Mouse (Mus musculus) embryonic facial prominence, embryonic 12.5 days (tissue): ENCODE results near the gene Gpr35. TPM values are rescaled to one million over a fixed set of nuclear protein-coding genes. Genes with fewer than 3 reads are reported as not detected.

Source experiments
- ATAC-seq: fragments of 200-750 bp; cut with Nextera tagmentation; 2 replicates; pipeline ENCODE4 v1.8.0; 2017; ENCODE audit not compliant: insufficient number of reproducible peaks, insufficient read depth, low FRiP score, low TSS enrichment
- H3K27ac ChIP-seq: fragments of 300-500 bp; sonication (generic); 2 replicates; pipeline ENCODE4 v1.5.1; 2016; ENCODE audit warnings: mild to moderate bottlenecking
- H3K27me3 ChIP-seq: fragments of 300-500 bp; sonication (generic); 2 replicates; pipeline ENCODE4 v1.6.1; 2016; ENCODE audit warnings: mild to moderate bottlenecking, moderate library complexity
- H3K36me3 ChIP-seq: fragments of 300-500 bp; sonication (generic); 2 replicates; pipeline ENCODE4 v1.6.1; 2016; ENCODE audit warnings: mild to moderate bottlenecking
- H3K4me1 ChIP-seq: fragments of 300-500 bp; sonication (generic); 2 replicates; pipeline ENCODE4 v1.6.1; 2016
- H3K4me2 ChIP-seq: fragments of 300-500 bp; sonication (generic); replicated peaks from 2 replicates; pipeline ENCODE4 v1.6.1; 2016; ENCODE audit warnings: mild to moderate bottlenecking, moderate library complexity
- H3K4me3 ChIP-seq: fragments of 300-500 bp; sonication (generic); 2 replicates; pipeline ENCODE4 v1.5.1; 2016; ENCODE audit warnings: mild to moderate bottlenecking
- H3K9ac ChIP-seq: fragments of 300-500 bp; sonication (generic); 2 replicates; pipeline ENCODE4 v1.6.1; 2016; ENCODE audit warnings: mild to moderate bottlenecking, moderate library complexity
- H3K9me3 ChIP-seq: fragments of 300-500 bp; sonication (generic); 2 replicates; pipeline ENCODE4 v1.6.1; 2016; ENCODE audit warnings: mild to moderate bottlenecking, moderate library complexity
- WGBS: fragments of 180-500 bp; shearing (Covaris S2); methylation state at CpG from one replicate; pipeline ENCODE4 v1.1.7; 2016; 5-methylcytosine and 5-hydroxymethylcytosine counted together
- polyA plus RNA-seq: library from polyadenylated mRNA; unstranded; fragments of >200 nt; fragmentation: Nextera tagmentation; extraction: Ambion mirVana; gene quantifications from 2 replicates; pipeline ENCODE4 v1.2.1, GENCODE M21; 2016

Gpr35 gene
- 0.36 and 0.57 TPM in 2 replicates for polyA plus RNA-seq

DNA sequence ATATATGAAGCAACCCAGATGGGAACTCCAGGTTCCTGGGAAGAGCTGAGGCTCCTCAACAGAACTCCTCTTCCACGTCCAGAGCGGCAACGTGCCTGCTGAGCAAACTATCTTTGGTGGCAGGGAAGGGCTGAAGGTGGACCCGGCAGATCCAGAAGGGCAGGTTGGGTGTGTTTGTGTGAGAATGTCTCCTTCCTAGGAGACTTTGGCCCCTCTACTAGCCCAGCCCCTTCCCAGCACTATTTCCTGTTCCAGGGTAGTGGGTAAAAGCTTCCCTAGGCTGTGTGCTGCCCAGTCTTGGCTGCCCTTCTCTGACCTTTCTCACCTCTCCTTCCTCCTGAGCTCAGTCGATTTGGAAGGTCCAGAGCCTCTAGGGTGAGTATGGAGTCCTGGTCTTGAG is at the start of gene Gpr35:
Gpr35 (plus strand) TSS at position 259 of the 400 bp plus-strand sequence.
- no peaks in the 10 kb centered on the region for H3K4me1 ChIP-seq
- no peak within 1 kb of the TSS for H3K9ac ChIP-seq
- H3K4me2 ChIP-seq: no peak within 1 kb of the TSS
- no peak within 1 kb of the TSS for H3K4me3 ChIP-seq
- no peak within 1 kb of the TSS for H3K27ac ChIP-seq
- H3K36me3 ChIP-seq: peaks cover 34% of the 10 kb centered on the region
- no peaks in the 10 kb centered on the region for H3K27me3 ChIP-seq
- no peaks in the 10 kb centered on the region for H3K9me3 ChIP-seq
- no peak for ATAC-seq
- 74% methylated on average over 5 of the region's 5 CpGs for WGBS

- 0 out of 2 replicates have a peak, but pooled peaks have one; percentile 19 for ATAC-seq
- H3K9me3 ChIP-seq: no peaks in the 10 kb centered on the region
- no peak within 1 kb of the TSS for H3K9ac ChIP-seq
- WGBS: 1% methylated on average over 15 of the region's 15 CpGs
- H3K36me3 ChIP-seq: no peaks in the 10 kb centered on the region
- H3K27me3 ChIP-seq: no peaks in the 10 kb centered on the region
- H3K4me2 ChIP-seq: peak within 1 kb of the TSS; percentile 48
- no peak within 1 kb of the TSS for H3K27ac ChIP-seq
- H3K4me1 ChIP-seq: peaks cover 17% of the 10 kb centered on the region
- H3K4me3 ChIP-seq: peak within 1 kb of the TSS; percentile 18
Measured at GRCm38 (mm10) chr1:92902786-92903185, 47.9 kb upstream of the Gpr35 start, which contains the start of gene Ankmy1. Ankmy1 (minus strand) TSS chr1:92902906.

- Histone ChIP-seq H3K4me1 (peaks cover 21% of the 10 kb centered on the region), H3K4me2 (no peak overlapping the region), H3K27me3 (no peaks in the 10 kb centered on the region), H3K4me3 (no peak overlapping the region), H3K9me3 (no peaks in the 10 kb centered on the region), H3K9ac (no peak overlapping the region), H3K27ac (no peak overlapping the region), H3K36me3 (no peaks in the 10 kb centered on the region)
- no peak for ATAC-seq
- 76% methylated on average over 4 of the region's 4 CpGs for WGBS
Measured at GRCm38 (mm10) chr1:92903627-92904026, 47.0 kb upstream of the Gpr35 start.

DNA sequence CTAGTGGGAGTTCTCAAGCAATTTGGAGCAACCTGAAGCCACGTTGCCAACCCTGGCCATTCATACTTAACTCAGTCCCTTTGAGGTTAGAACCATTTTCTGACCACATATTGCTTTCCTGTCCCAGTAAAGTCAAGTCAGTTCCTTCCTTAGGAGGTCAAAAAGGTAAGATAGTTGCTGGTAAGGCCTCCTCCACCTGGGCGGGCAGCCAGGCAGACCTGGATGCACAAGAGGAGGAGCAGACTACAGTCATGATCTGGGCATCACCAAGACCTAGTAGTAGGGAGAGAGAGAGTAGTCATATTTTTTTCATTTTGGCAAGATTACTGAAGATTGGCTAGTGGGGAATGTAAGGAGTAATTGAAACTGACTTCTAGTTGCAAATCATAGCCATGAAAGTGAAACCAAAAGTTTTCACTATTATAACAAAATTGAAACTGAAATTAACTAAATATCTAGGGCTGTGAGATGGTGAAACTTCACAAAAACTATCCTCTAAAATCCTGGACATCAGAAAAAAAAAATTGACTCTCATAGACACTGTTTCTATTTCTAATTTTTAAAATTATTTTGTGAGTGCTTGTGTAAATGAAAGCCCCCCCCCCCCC is 44.9 kb upstream of the Gpr35 start:
- no peak overlapping the region for H3K4me3 ChIP-seq
- no peaks in the 10 kb centered on the region for H3K36me3 ChIP-seq
- H3K9ac ChIP-seq: no peak overlapping the region
- no peak overlapping the region for H3K4me2 ChIP-seq
- 85% methylated on average over 2 of the region's 2 CpGs for WGBS
- H3K27ac ChIP-seq: no peak overlapping the region
- H3K9me3 ChIP-seq: no peaks in the 10 kb centered on the region
- peaks cover 30% of the 10 kb centered on the region for H3K4me1 ChIP-seq
- no peak for ATAC-seq
- H3K27me3 ChIP-seq: no peaks in the 10 kb centered on the region; the same call in 1 of the 2 replicates

DNA sequence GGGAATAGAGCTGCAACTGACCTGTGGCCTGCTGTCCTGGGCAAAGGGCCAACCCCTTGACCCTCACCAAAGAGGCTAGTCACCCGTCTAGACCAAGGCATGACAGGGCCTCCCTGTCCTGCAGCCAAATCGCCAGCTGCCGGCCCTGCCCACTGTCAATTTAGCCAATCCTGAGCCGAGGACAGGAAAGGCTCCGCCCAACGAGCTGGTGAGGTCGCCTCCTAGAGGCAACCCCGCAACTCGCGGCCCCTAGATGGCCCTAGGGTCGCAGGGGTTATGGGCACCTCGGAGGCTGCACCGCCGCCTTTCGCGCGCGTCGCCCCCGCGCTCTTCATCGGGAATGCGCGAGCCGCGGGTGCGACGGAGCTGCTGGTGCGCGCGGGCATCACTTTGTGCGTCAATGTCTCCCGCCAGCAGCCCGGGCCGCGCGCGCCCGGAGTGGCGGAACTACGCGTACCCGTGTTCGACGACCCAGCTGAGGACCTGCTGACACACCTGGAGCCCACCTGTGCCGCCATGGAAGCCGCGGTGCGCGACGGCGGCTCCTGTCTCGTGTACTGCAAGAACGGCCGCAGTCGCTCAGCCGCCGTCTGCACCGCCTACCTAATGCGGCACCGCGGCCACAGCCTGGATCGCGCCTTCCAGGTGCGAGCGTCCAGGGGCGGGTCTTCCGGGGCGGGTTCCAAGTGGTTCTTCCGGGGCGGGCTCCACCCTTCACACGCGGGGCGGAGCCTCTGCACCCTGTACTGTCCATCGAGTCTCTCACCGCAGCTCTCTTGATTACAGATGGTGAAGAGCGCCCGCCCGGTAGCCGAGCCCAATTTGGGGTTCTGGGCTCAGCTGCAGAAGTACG is 43.7 kb upstream of the Gpr35 start, which contains the start of gene Dusp28:
Dusp28 (plus strand) TSS at position 203 of the 853 bp plus-strand sequence.
- under 1% methylated on average over 81 of the region's 81 CpGs for WGBS
- H3K27me3 ChIP-seq: no peaks in the 10 kb centered on the region; the same call in 1 of the 2 replicates
- peak within 1 kb of the TSS; percentile 67 for H3K4me2 ChIP-seq
- peak within 1 kb of the TSS; percentile 72 for H3K9ac ChIP-seq
- peak within 1 kb of the TSS; percentile 89 for H3K27ac ChIP-seq
- peak within 1 kb of the TSS; percentile 79 for H3K4me3 ChIP-seq
- peaks cover 36% of the 10 kb centered on the region for H3K4me1 ChIP-seq
- H3K9me3 ChIP-seq: no peaks in the 10 kb centered on the region
- ATAC-seq: peak; percentile 84
- H3K36me3 ChIP-seq: no peaks in the 10 kb centered on the region

- H3K4me1 ChIP-seq: peaks cover 39% of the 10 kb centered on the region
- H3K36me3 ChIP-seq: no peaks in the 10 kb centered on the region
- no peaks in the 10 kb centered on the region for H3K9me3 ChIP-seq
- no peaks in the 10 kb centered on the region; the same call in 1 of the 2 replicates for H3K27me3 ChIP-seq
- no peak for ATAC-seq
- peak overlapping the region; percentile 72 for H3K9ac ChIP-seq
- peak overlapping the region; percentile 89; the same call in 1 of the 2 replicates for H3K27ac ChIP-seq
- WGBS: 48% methylated on average over 20 of the region's 20 CpGs
- peak overlapping the region; percentile 67 for H3K4me2 ChIP-seq
- H3K4me3 ChIP-seq: peak overlapping the region; percentile 79
Measured at GRCm38 (mm10) chr1:92907632-92908360, 42.9 kb upstream of the Gpr35 start.

DNA sequence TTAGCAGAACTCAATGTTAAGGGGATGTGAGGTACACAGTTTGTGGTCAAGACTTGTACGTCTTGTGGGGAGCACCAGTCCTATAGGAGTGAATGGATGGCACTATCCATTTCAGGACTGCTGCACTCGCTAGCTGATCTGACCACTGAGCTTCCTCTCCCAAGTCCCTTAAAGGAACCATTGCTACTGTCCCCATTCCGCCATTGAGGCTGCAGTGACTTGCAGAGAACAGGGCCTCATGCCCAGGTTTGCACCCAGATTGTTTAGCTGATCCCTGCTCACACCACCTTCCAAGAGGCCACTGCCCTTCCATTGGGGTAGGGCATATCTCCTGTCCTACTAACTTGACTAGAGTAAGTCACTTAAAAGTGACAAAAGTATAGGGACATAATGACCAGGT is 42.0 kb upstream of the Gpr35 start:
- Histone ChIP-seq H3K4me3 (no peak overlapping the region), H3K9ac (no peak overlapping the region), H3K9me3 (no peaks in the 10 kb centered on the region), H3K36me3 (no peaks in the 10 kb centered on the region), H3K27me3 (no peaks in the 10 kb centered on the region; the same call in 1 of the 2 replicates), H3K4me2 (no peak overlapping the region), H3K4me1 (peaks cover 37% of the 10 kb centered on the region), H3K27ac (no peak overlapping the region)
- 93% methylated on average over 3 of the region's 3 CpGs for WGBS
- no peak for ATAC-seq

DNA sequence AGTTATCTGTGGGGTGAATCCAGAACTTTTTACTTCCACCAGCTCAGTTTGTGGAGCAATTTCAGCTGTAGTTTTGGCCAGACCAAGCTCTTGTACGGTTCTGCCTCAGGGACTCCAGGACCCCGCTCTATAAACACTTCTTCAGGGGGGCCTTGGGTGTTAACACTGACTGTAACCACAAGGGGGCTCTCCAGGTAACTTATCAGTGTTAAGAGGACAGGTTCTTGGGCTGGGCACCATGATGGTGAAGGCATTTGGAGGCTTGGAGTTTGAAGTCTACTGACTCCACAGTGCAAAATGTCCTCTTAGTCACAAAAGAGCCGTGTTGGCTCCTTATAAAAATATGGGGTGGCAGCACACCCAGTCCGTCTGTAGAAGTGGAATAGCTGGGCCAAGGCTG is 41.6 kb upstream of the Gpr35 start:
- H3K4me2 ChIP-seq: no peak overlapping the region
- H3K27me3 ChIP-seq: no peaks in the 10 kb centered on the region; the same call in 1 of the 2 replicates
- H3K4me3 ChIP-seq: no peak overlapping the region
- H3K9ac ChIP-seq: no peak overlapping the region
- peaks cover 2% of the 10 kb centered on the region; the same call in 1 of the 2 replicates for H3K36me3 ChIP-seq
- ATAC-seq: no peak
- no peak overlapping the region for H3K27ac ChIP-seq
- H3K9me3 ChIP-seq: no peaks in the 10 kb centered on the region
- whole genome bisulfite sequencing: 64% methylated on average over 4 of the region's 4 CpGs
- peaks cover 37% of the 10 kb centered on the region for H3K4me1 ChIP-seq

DNA sequence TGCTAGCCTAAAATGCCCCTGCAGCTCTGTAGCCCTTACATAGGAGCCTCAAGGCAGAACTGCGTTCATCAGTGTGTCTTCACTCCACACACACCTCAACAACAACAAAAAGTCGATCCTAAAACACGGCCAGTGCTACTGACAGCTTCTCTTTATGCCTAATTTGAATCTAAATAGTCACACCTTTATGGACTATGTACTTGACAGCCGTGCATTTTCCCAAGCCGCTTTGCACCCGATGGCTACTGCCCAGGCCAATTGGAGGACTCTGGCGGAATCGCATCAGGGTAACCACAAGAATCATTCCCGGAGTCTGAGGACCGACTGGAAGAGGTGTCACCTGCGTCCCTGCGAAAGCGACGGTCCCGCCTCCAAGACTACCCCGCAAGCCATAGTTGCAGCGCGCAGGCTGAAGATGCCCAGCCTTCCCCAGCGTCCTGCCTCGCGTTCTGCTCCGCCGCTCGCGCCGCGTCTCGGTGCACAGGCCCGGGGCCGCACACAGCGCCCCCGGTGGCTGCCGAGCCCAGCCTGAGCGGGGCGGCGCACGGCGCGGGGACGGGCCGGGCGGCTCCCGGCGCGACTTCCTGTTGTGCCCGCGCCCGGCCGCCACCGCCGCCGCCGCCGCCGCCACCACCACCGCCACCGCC is 40.3 kb upstream of the Gpr35 start, which contains the start of gene Rnpepl1:
Rnpepl1 (plus strand) TSS at position 545 of the 647 bp plus-strand sequence.
- peak within 1 kb of the TSS; percentile 89 for H3K9ac ChIP-seq

GRCm38 (mm10) chr1:92910925-92911720 is 39.5 kb upstream of the Gpr35 start:
- no peaks in the 10 kb centered on the region; the same call in 1 of the 2 replicates for H3K27me3 ChIP-seq
- peaks cover 20% of the 10 kb centered on the region for H3K36me3 ChIP-seq
- peak overlapping the region; percentile 89 for H3K9ac ChIP-seq
- 1% methylated on average over 44 of the region's 85 CpGs for WGBS
- H3K4me3 ChIP-seq: peak overlapping the region; percentile 82
- H3K27ac ChIP-seq: peak overlapping the region; percentile 85
- H3K4me2 ChIP-seq: peak overlapping the region; percentile 72
- no peaks in the 10 kb centered on the region for H3K9me3 ChIP-seq
- ATAC-seq: 0 out of 2 replicates have a peak, but pooled peaks have one; percentile 7
- H3K4me1 ChIP-seq: peaks cover 37% of the 10 kb centered on the region

More for the DNA sequence above, 40.3 kb upstream of the Gpr35 start, which contains the start of gene Rnpepl1:
- H3K4me2 ChIP-seq: peak within 1 kb of the TSS; percentile 72
- H3K4me3 ChIP-seq: peak within 1 kb of the TSS; percentile 82
- peaks cover 37% of the 10 kb centered on the region for H3K4me1 ChIP-seq
- H3K9me3 ChIP-seq: no peaks in the 10 kb centered on the region
- H3K27me3 ChIP-seq: no peaks in the 10 kb centered on the region; the same call in 1 of the 2 replicates
- ATAC-seq: peak; percentile 70; the same call in 1 of the 2 replicates
- WGBS: under 1% methylated on average over 43 of the region's 57 CpGs
- peaks cover 12% of the 10 kb centered on the region for H3K36me3 ChIP-seq
- peak within 1 kb of the TSS; percentile 85 for H3K27ac ChIP-seq
